Comparison of ENCODE assay signal across 14 mouse cellular contexts in genomic region chr9:116640302-116640679, GRCm38 (mm10).
DNase-seq lines count a peak whose midpoint lies in the region; ATAC-seq and TF ChIP-seq lines count a peak whose summit lies in the region.
"Had no signal": no experiment of that assay in that cellular context is flagged by ENCODE, and none has a peak within 500 bp of the region (broad histone marks: within the 10 kb centered on the region; RNA-seq: fewer than 3 reads in every experiment).

No protein-coding gene starts in this region.

- ATAC-seq in frontal cortex, adult (ENCODE audit: low TSS enrichment) = peak; percentile 70
- no peak for ATAC-seq in hindbrain, embryonic 12.5 days (ENCODE audit: low FRiP score)
- no peak for ATAC-seq in neural tube, embryonic 13.5 days (ENCODE audit: low read depth)
- ATAC-seq in stomach, postnatal 0 days (ENCODE audit: low FRiP score, low TSS enrichment) = no peak; the same call in 1 of the 2 replicates
- ATAC-seq: forebrain, embryonic 14.5 days; hindbrain, embryonic 16.5 days had no signal

- H3K4me3 ChIP-seq in hindbrain, embryonic 10.5 days = no peak overlapping the region
- H3K4me3 ChIP-seq in hindbrain, embryonic 12.5 days = no peak overlapping the region
- no peak overlapping the region for H3K4me3 ChIP-seq in neural tube, embryonic 13.5 days
- H3K4me3 ChIP-seq in stomach, postnatal 0 days (ENCODE audit: low read depth, low read length) = no peak overlapping the region
- no peak overlapping the region for H3K4me3 ChIP-seq in layer of hippocampus, adult 2 months
- H3K4me3 ChIP-seq: embryonic facial prominence, embryonic 15.5 days had no signal

- H3K27ac ChIP-seq in hindbrain, embryonic 10.5 days = 0 out of 2 replicates have a peak overlapping the region, but pooled peaks have one; percentile 35
- no peak overlapping the region for H3K27ac ChIP-seq in hindbrain, embryonic 12.5 days
- peak overlapping the region; percentile 14; the same call in 1 of the 2 replicates for H3K27ac ChIP-seq in neural tube, embryonic 13.5 days (replicated peaks)
- H3K27ac ChIP-seq in stomach, postnatal 0 days (replicated peaks) = peak overlapping the region; percentile 45; the same call in 1 of the 2 replicates
- H3K27ac ChIP-seq in layer of hippocampus, adult 2 months = no peak overlapping the region
- H3K27ac ChIP-seq: embryonic facial prominence, embryonic 15.5 days had no signal

- no peak for TF ChIP-seq CTCF in stomach, postnatal 0 days (IDR thresholded peaks at IDR 0.05; ENCODE audit: low read depth)
- no peak for TF ChIP-seq CTCF in layer of hippocampus, adult 2 months (conservative IDR thresholded peaks at IDR 0.05)

- H3K9me3 ChIP-seq in hindbrain, embryonic 10.5 days = 0 out of 2 replicates have a peak, but pooled peaks cover 4% of the 10 kb centered on the region
- no peaks in the 10 kb centered on the region for H3K9me3 ChIP-seq in hindbrain, embryonic 12.5 days (replicated peaks)
- H3K9me3 ChIP-seq in neural tube, embryonic 13.5 days = peaks cover 11% of the 10 kb centered on the region
- no peaks in the 10 kb centered on the region for H3K9me3 ChIP-seq in stomach, postnatal 0 days (ENCODE audit: control insufficient read depth, low read length)
- H3K9me3 ChIP-seq: embryonic facial prominence, embryonic 15.5 days had no signal

- no peak for TF ChIP-seq EP300 in stomach, postnatal 0 days (optimal IDR thresholded peaks at IDR 0.05)

- H3K27me3 ChIP-seq in hindbrain, embryonic 10.5 days (ENCODE audit: insufficient read depth, poor library complexity, severe bottlenecking) = no peaks in the 10 kb centered on the region
- no peaks in the 10 kb centered on the region for H3K27me3 ChIP-seq in hindbrain, embryonic 12.5 days
- H3K27me3 ChIP-seq in neural tube, embryonic 13.5 days = no peaks in the 10 kb centered on the region
- no peaks in the 10 kb centered on the region for H3K27me3 ChIP-seq in stomach, postnatal 0 days (ENCODE audit: control insufficient read depth, insufficient read depth, low read length)
- H3K27me3 ChIP-seq: embryonic facial prominence, embryonic 15.5 days had no signal

- 78% methylated on average over 4 of the region's 4 CpGs for WGBS in hindbrain, embryonic 10.5 days
- WGBS in hindbrain, embryonic 12.5 days = 70% methylated on average over 4 of the region's 4 CpGs
- 49% methylated on average over 4 of the region's 4 CpGs for WGBS in neural tube, embryonic 13.5 days
- 35% methylated on average over 4 of the region's 4 CpGs for WGBS in stomach, postnatal 0 days

- no peak for DNase-seq in frontal cortex, postnatal 14 days (ENCODE audit: low spot score in 2 of 2)
- no peak for DNase-seq in hindbrain, embryonic 10.5 days (ENCODE audit: low spot score)
- no peak for DNase-seq in neural tube, embryonic 10.5 days (ENCODE audit: extremely low spot score, low spot score)
- no peak for DNase-seq in stomach, postnatal 0 days (ENCODE audit: low spot score)
- DNase-seq in layer of hippocampus, adult 2 months (ENCODE audit: low spot score in 2 of 2) = no peak
- DNase-seq: cerebellum, adult 2 months; gastrocnemius, postnatal 25 days; kidney, postnatal 14 days had no signal

- no peak overlapping the region for H3K4me2 ChIP-seq in hindbrain, embryonic 12.5 days (replicated peaks)
- no peak overlapping the region for H3K4me2 ChIP-seq in neural tube, embryonic 13.5 days
- H3K4me2 ChIP-seq in stomach, postnatal 0 days (replicated peaks; ENCODE audit: low read depth) = no peak overlapping the region
- H3K4me2 ChIP-seq: embryonic facial prominence, embryonic 15.5 days had no signal

- H3K4me1 ChIP-seq in hindbrain, embryonic 10.5 days (replicated peaks) = peaks cover 9% of the 10 kb centered on the region
- no peaks in the 10 kb centered on the region for H3K4me1 ChIP-seq in hindbrain, embryonic 12.5 days
- peaks cover 8% of the 10 kb centered on the region for H3K4me1 ChIP-seq in neural tube, embryonic 13.5 days (replicated peaks)
- H3K4me1 ChIP-seq in stomach, postnatal 0 days (replicated peaks; ENCODE audit: control insufficient read depth, insufficient read depth) = peaks cover 8% of the 10 kb centered on the region
- H3K4me1 ChIP-seq: embryonic facial prominence, embryonic 15.5 days had no signal

- H3K36me3 ChIP-seq in hindbrain, embryonic 10.5 days = no peaks in the 10 kb centered on the region
- H3K36me3 ChIP-seq in hindbrain, embryonic 12.5 days = no peaks in the 10 kb centered on the region
- no peaks in the 10 kb centered on the region for H3K36me3 ChIP-seq in neural tube, embryonic 13.5 days
- H3K36me3 ChIP-seq in stomach, postnatal 0 days (ENCODE audit: control insufficient read depth, insufficient read depth, low read length) = no peaks in the 10 kb centered on the region

- H3K9ac ChIP-seq in hindbrain, embryonic 12.5 days = no peak overlapping the region
- no peak overlapping the region for H3K9ac ChIP-seq in neural tube, embryonic 13.5 days
- no peak overlapping the region for H3K9ac ChIP-seq in stomach, postnatal 0 days (ENCODE audit: low read length)
- H3K9ac ChIP-seq: embryonic facial prominence, embryonic 15.5 days had no signal

Comparison
In these comparisons a context has a peak if more than half of its experiments do, and no peak if none do; other contexts are left out.
1. H3K27ac ChIP-seq: peak in hindbrain, embryonic 10.5 days (single experiment), neural tube, embryonic 13.5 days (single experiment) and stomach, postnatal 0 days (single experiment); none in hindbrain, embryonic 12.5 days (single experiment) and layer of hippocampus, adult 2 months (single experiment).